Mouse (Mus musculus) CH12.LX (cell line): ENCODE results near the gene Sema3f. TPM values are rescaled to one million over a fixed set of nuclear protein-coding genes. Genes with fewer than 3 reads are reported as not detected.
A peak's percentile ranks its signal among the peaks of the same experiment; 100 is the strongest.

ENCODE experiments used
- DNase-seq: peaks from one replicate; pipeline ENCODE4 v3.0.0-alpha.2; 2013; ENCODE audit errors: extremely low read depth
- H3K27ac ChIP-seq: 2 replicates; pipeline ENCODE4 v1.5.1; 2012; ENCODE audit warnings: low read depth, mild to moderate bottlenecking, control low read depth, moderate library complexity; ENCODE audit not compliant: insufficient read depth
- H3K27me3 ChIP-seq: replicated peaks from 2 replicates; pipeline ENCODE3; 2012; ENCODE audit warnings: inconsistent platforms
- H3K36me3 ChIP-seq, 2 experiments: replicated peaks in 1 of 2; 2 replicates each; pipeline versions ENCODE3 to v1.6.1; 2012; ENCODE audit warnings: inconsistent platforms in 1 of 2, low read length in 1 of 2, mild to moderate bottlenecking in 1 of 2, mixed read lengths in 1 of 2, moderate library complexity in 1 of 2; ENCODE audit not compliant: control insufficient read depth in 1 of 2, insufficient read depth in 1 of 2
- H3K4me1 ChIP-seq, 2 experiments: 2 replicates each; pipeline ENCODE4 v1.6.1; 2012; ENCODE audit warnings: inconsistent platforms in 1 of 2, moderate library complexity in 1 of 2; ENCODE audit not compliant: insufficient read depth in 2 of 2, control insufficient read depth in 1 of 2
- H3K4me2 ChIP-seq: 2 replicates; pipeline ENCODE4 v1.6.1; 2012; ENCODE audit warnings: low read depth, mild to moderate bottlenecking, control low read depth; ENCODE audit not compliant: poor library complexity, insufficient read depth, severe bottlenecking
- H3K4me3 ChIP-seq, 3 experiments: fragments of 150-350 bp in 1 of 3; sonication (generic) in 1 of 3; replicated peaks in 1 of 3; 2 replicates each; pipeline versions ENCODE3 to v1.5.1; 2011 to 2012; ENCODE audit warnings: low read depth in 2 of 3, low read length in 2 of 3, mild to moderate bottlenecking in 2 of 3, moderate library complexity in 2 of 3, control low read depth in 1 of 3, improper control_type of control experiment in 1 of 3, inconsistent platforms in 1 of 3, mixed read lengths in 1 of 3; ENCODE audit not compliant: poor library complexity in 1 of 3
- H3K79me2 ChIP-seq: replicated peaks from 2 replicates; pipeline ENCODE4 v1.6.1; 2012; ENCODE audit warnings: mild to moderate bottlenecking, moderate library complexity; ENCODE audit not compliant: control insufficient read depth, poor library complexity, insufficient read depth, severe bottlenecking; ENCODE audit errors: extremely low read depth
- H3K9ac ChIP-seq: 2 replicates; pipeline ENCODE4 v1.6.1; 2012; ENCODE audit warnings: low read depth, mild to moderate bottlenecking, control low read depth, moderate library complexity; ENCODE audit not compliant: insufficient read depth
- H3K9me3 ChIP-seq: replicated peaks from 2 replicates; pipeline ENCODE3; 2012; ENCODE audit warnings: low read length, inconsistent platforms, mixed read lengths
- HCFC1 ChIP-seq: IDR thresholded peaks from 2 replicates; pipeline ENCODE4 v1.6.1; 2012; ENCODE audit warnings: low read depth, mild to moderate bottlenecking, inconsistent platforms, low read length, improper control_type of control experiment
- ZKSCAN1 ChIP-seq: IDR thresholded peaks from 2 replicates; pipeline ENCODE4 v1.6.1; 2012; ENCODE audit warnings: low read depth, inconsistent platforms, low read length, improper control_type of control experiment, borderline replicate concordance
- dilution Hi-C: fragments of 300-500 bp; cut with MboI; formaldehyde crosslinking; loops from 2 replicates; pipeline ENCODE4 v1.14.3; 2020; ENCODE audit warnings: low sequenced_read_pairs; ENCODE audit not compliant: extremely low pct_unique_long_range_greater_than_20kb, extremely low pct_ligation_motif_present
- in situ Hi-C: fragments of 300-500 bp; cut with MboI; formaldehyde crosslinking; loops from 3 replicates; pipeline ENCODE4 v1.14.3; 2019; ENCODE audit warnings: low sequenced_read_pairs, low pct_ligation_motif_present, low pct_unique_long_range_greater_than_20kb, mixed read lengths
- polyA plus RNA-seq: library from polyadenylated mRNA; unstranded; fragments of >175 nt; gene quantifications from 2 replicates; pipeline ENCODE4 v1.2.1, GENCODE M21; 2012; ENCODE audit warnings: low read depth; ENCODE audit not compliant: insufficient read length
- total RNA-seq, 2 experiments: library from RNA; depleted of rRNA; stranded (reverse); fragments of 300-350 nt in 1 of 2; fragments of >200 nt in 1 of 2; gene quantifications; 2 replicates each; pipeline ENCODE4 v1.2.3; 2012 to 2014

The Sema3f gene
- total and polyA plus RNA-seq, 3 experiments: 0.24 to 1.1 (median 0.36) TPM

GRCm38 (mm10) chr9:107631861-107632260 lies 78.4 kb downstream of the Sema3f start:
- Histone ChIP-seq H3K36me3 (peaks cover 12 to 41% of the 10 kb centered on the region in 2 experiments), H3K9me3 (no peaks in the 10 kb centered on the region), H3K27me3 (no peaks in the 10 kb centered on the region), H3K79me2 (peaks cover 73% of the 10 kb centered on the region), H3K4me1 (peaks cover 23 to 63% of the 10 kb centered on the region in 2 experiments), H3K9ac (no peak overlapping the region), H3K27ac (no peak overlapping the region), H3K4me3 (no peak overlapping the region), H3K4me2 (no peak overlapping the region)
- DNase-seq: no peak
- TF ChIP-seq ZKSCAN1: peak; percentile 45; the same call in 1 of the 2 replicates
- no peak for TF ChIP-seq HCFC1
- dilution Hi-C loops (no loop called here), in situ Hi-C loops (no loop called here)

Other genes starting within 250 kb of the Sema3f start
Only the 20 nearest of the 22 such genes appear.
- 17.9 TPM in 2 replicates for gene Tmem115, start 176.5 kb downstream of the Sema3f start, total RNA-seq (2012; rRNA removed)
- 10.0 and 13.0 TPM in 2 replicates for gene Tmem115, start 176.5 kb downstream of the Sema3f start, total RNA-seq (2014; rRNA removed)
- 11.3 and 12.6 TPM in 2 replicates for gene Tmem115, start 176.5 kb downstream of the Sema3f start, polyA plus RNA-seq
- 37.8 and 45.9 TPM in 2 replicates for gene Cyb561d2, start 168.3 kb downstream of the Sema3f start, total RNA-seq (2012; rRNA removed)
- 29.2 and 35.7 TPM in 2 replicates for gene Cyb561d2, start 168.3 kb downstream of the Sema3f start, total RNA-seq (2014; rRNA removed)
- 23.6 and 23.8 TPM in 2 replicates for gene Cyb561d2, start 168.3 kb downstream of the Sema3f start, polyA plus RNA-seq
- 28.0 and 31.4 TPM in 2 replicates for gene Nprl2, start 168.2 kb downstream of the Sema3f start, total RNA-seq (2012; rRNA removed)
- 16.3 and 19.4 TPM in 2 replicates for gene Nprl2, start 168.2 kb downstream of the Sema3f start, total RNA-seq (2014; rRNA removed)
- 10.8 and 12.6 TPM in 2 replicates for gene Nprl2, start 168.2 kb downstream of the Sema3f start, polyA plus RNA-seq
- 0.34 TPM in 1 of 2 replicates, not detected in the other for gene Zmynd10, start 163.2 kb downstream of the Sema3f start, total RNA-seq (2012; rRNA removed)
- not detected in 2 replicates for gene Zmynd10, start 163.2 kb downstream of the Sema3f start, total RNA-seq (2014; rRNA removed)
- gene Zmynd10, start 163.2 kb downstream of the Sema3f start, polyA plus RNA-seq: 0.63 TPM in 1 of 2 replicates, not detected in the other
- gene Rassf1, start 158.9 kb downstream of the Sema3f start, total RNA-seq (2012; rRNA removed): 17.7 and 18.5 TPM in 2 replicates
- 15.3 and 15.9 TPM in 2 replicates for gene Rassf1, start 158.9 kb downstream of the Sema3f start, total RNA-seq (2014; rRNA removed)
- gene Rassf1, start 158.9 kb downstream of the Sema3f start, polyA plus RNA-seq: 11.6 and 12.2 TPM in 2 replicates
- gene Tusc2, start 147.2 kb downstream of the Sema3f start, total RNA-seq (2012; rRNA removed): 23.0 and 31.5 TPM in 2 replicates
- gene Tusc2, start 147.2 kb downstream of the Sema3f start, total RNA-seq (2014; rRNA removed): 30.8 and 33.3 TPM in 2 replicates
- 39.1 and 39.2 TPM in 2 replicates for gene Tusc2, start 147.2 kb downstream of the Sema3f start, polyA plus RNA-seq
- 26.8 and 31.8 TPM in 2 replicates for gene Hyal2, start 142.5 kb downstream of the Sema3f start, total RNA-seq (2012; rRNA removed)
- gene Hyal2, start 142.5 kb downstream of the Sema3f start, total RNA-seq (2014; rRNA removed): 14.6 and 16.4 TPM in 2 replicates
- 23.0 and 30.9 TPM in 2 replicates for gene Hyal2, start 142.5 kb downstream of the Sema3f start, polyA plus RNA-seq
- gene Hyal1, start 133.5 kb downstream of the Sema3f start, total RNA-seq (2012; rRNA removed): 0.38 and 0.59 TPM in 2 replicates
- 0.16 TPM in 1 of 2 replicates, not detected in the other for gene Hyal1, start 133.5 kb downstream of the Sema3f start, total RNA-seq (2014; rRNA removed)
- 0.40 and 0.82 TPM in 2 replicates for gene Hyal1, start 133.5 kb downstream of the Sema3f start, polyA plus RNA-seq
- 4.4 and 4.8 TPM in 2 replicates for gene Naa80, start 131.6 kb downstream of the Sema3f start, total RNA-seq (2012; rRNA removed)
- 0.70 and 1.7 TPM in 2 replicates for gene Naa80, start 131.6 kb downstream of the Sema3f start, total RNA-seq (2014; rRNA removed)
- gene Naa80, start 131.6 kb downstream of the Sema3f start, polyA plus RNA-seq: 5.5 and 9.3 TPM in 2 replicates
- 0.13 TPM in 1 of 2 replicates, not detected in the other for gene Hyal3, start 129.7 kb downstream of the Sema3f start, total RNA-seq (2012; rRNA removed)
- 0.12 TPM in 1 of 2 replicates, not detected in the other for gene Hyal3, start 129.7 kb downstream of the Sema3f start, total RNA-seq (2014; rRNA removed)
- 0.14 and 0.21 TPM in 2 replicates for gene Hyal3, start 129.7 kb downstream of the Sema3f start, polyA plus RNA-seq
- 91.3 and 101 TPM in 2 replicates for gene Ifrd2, start 122.8 kb downstream of the Sema3f start, total RNA-seq (2012; rRNA removed)
- gene Ifrd2, start 122.8 kb downstream of the Sema3f start, total RNA-seq (2014; rRNA removed): 57.7 and 62.8 TPM in 2 replicates
- gene Ifrd2, start 122.8 kb downstream of the Sema3f start, polyA plus RNA-seq: 127 and 143 TPM in 2 replicates
- gene Sema3b, start 101.2 kb downstream of the Sema3f start, total RNA-seq (2012; rRNA removed): 7.4 and 11.6 TPM in 2 replicates
- 8.0 and 8.2 TPM in 2 replicates for gene Sema3b, start 101.2 kb downstream of the Sema3f start, total RNA-seq (2014; rRNA removed)
- gene Sema3b, start 101.2 kb downstream of the Sema3f start, polyA plus RNA-seq: 4.3 and 4.7 TPM in 2 replicates
- gene Gnai2, start 75.1 kb downstream of the Sema3f start, total RNA-seq (2012; rRNA removed): 154 and 160 TPM in 2 replicates
- 86.2 and 98.2 TPM in 2 replicates for gene Gnai2, start 75.1 kb downstream of the Sema3f start, total RNA-seq (2014; rRNA removed)
- 262 and 286 TPM in 2 replicates for gene Gnai2, start 75.1 kb downstream of the Sema3f start, polyA plus RNA-seq
- gene Slc38a3, start 40.9 kb downstream of the Sema3f start, total RNA-seq (2012; rRNA removed): 0.04 TPM in 1 of 2 replicates, not detected in the other
- not detected in 2 replicates for gene Slc38a3, start 40.9 kb downstream of the Sema3f start, total RNA-seq (2014; rRNA removed)
- not detected in 2 replicates for gene Slc38a3, start 40.9 kb downstream of the Sema3f start, polyA plus RNA-seq
- gene Gnat1, start 30.8 kb downstream of the Sema3f start, total RNA-seq (2012; rRNA removed): not detected in 2 replicates
- not detected in 2 replicates for gene Gnat1, start 30.8 kb downstream of the Sema3f start, total RNA-seq (2014; rRNA removed)
- gene Gnat1, start 30.8 kb downstream of the Sema3f start, polyA plus RNA-seq: 2.0 and 3.0 TPM in 2 replicates
- gene Rbm5, start 60.5 kb upstream of the Sema3f start, total RNA-seq (2012; rRNA removed): 67.6 and 74.5 TPM in 2 replicates
- gene Rbm5, start 60.5 kb upstream of the Sema3f start, total RNA-seq (2014; rRNA removed): 83.6 and 85.3 TPM in 2 replicates
- 83.6 and 92.8 TPM in 2 replicates for gene Rbm5, start 60.5 kb upstream of the Sema3f start, polyA plus RNA-seq
- 39.1 and 42.3 TPM in 2 replicates for gene Rbm6, start 162.8 kb upstream of the Sema3f start, total RNA-seq (2012; rRNA removed)
- gene Rbm6, start 162.8 kb upstream of the Sema3f start, total RNA-seq (2014; rRNA removed): 43.3 and 48.9 TPM in 2 replicates
- gene Rbm6, start 162.8 kb upstream of the Sema3f start, polyA plus RNA-seq: 48.8 and 56.6 TPM in 2 replicates
- gene Mon1a, start 177.7 kb upstream of the Sema3f start, total RNA-seq (2012; rRNA removed): 13.6 and 14.1 TPM in 2 replicates
- gene Mon1a, start 177.7 kb upstream of the Sema3f start, total RNA-seq (2014; rRNA removed): 14.5 and 19.5 TPM in 2 replicates
- gene Mon1a, start 177.7 kb upstream of the Sema3f start, polyA plus RNA-seq: 11.7 and 15.3 TPM in 2 replicates
- not detected in 2 replicates for gene Mst1r, start 196.4 kb upstream of the Sema3f start, total RNA-seq (2012; rRNA removed)
- gene Mst1r, start 196.4 kb upstream of the Sema3f start, total RNA-seq (2014; rRNA removed): not detected in 2 replicates
- not detected in 2 replicates for gene Mst1r, start 196.4 kb upstream of the Sema3f start, polyA plus RNA-seq
- gene Actl11, start 218.0 kb upstream of the Sema3f start, total RNA-seq (2012; rRNA removed): not detected in 2 replicates
- gene Actl11, start 218.0 kb upstream of the Sema3f start, total RNA-seq (2014; rRNA removed): not detected in 2 replicates
- gene Actl11, start 218.0 kb upstream of the Sema3f start, polyA plus RNA-seq: not detected in 2 replicates